Mouse (Mus musculus) myocyte (in vitro differentiated cells): ENCODE measurements around the gene Qrich2.

Source experiments
- CEBPB ChIP-seq: IDR thresholded peaks from 2 replicates; pipeline ENCODE4 v1.6.1; 2011; ENCODE audit warnings: mild to moderate bottlenecking, moderate library complexity; ENCODE audit not compliant: poor library complexity, insufficient read depth, severe bottlenecking
- MYOD1 ChIP-seq, 3 experiments: IDR thresholded peaks; one replicate each; pipeline ENCODE4 v1.6.1; 2011; ENCODE audit warnings: control low read depth in 2 of 3, low read depth in 2 of 3, mild to moderate bottlenecking in 2 of 3, moderate library complexity in 1 of 3; ENCODE audit not compliant: insufficient read length in 2 of 3, control insufficient read depth in 1 of 3
- POLR2A ChIP-seq: IDR thresholded peaks from one replicate; pipeline ENCODE4 v1.6.1; 2011; ENCODE audit warnings: low read depth, mild to moderate bottlenecking, control low read depth, moderate library complexity; ENCODE audit not compliant: insufficient read length
- POLR2AphosphoS2 ChIP-seq: IDR thresholded peaks from one replicate; pipeline ENCODE4 v1.6.1; 2011; ENCODE audit warnings: low read depth, control low read depth; ENCODE audit not compliant: insufficient read length
- REST ChIP-seq: IDR thresholded peaks from one replicate; pipeline ENCODE4 v1.6.1; 2011; ENCODE audit warnings: mild to moderate bottlenecking, control low read depth, moderate library complexity; ENCODE audit not compliant: insufficient read depth, insufficient read length
- SRF ChIP-seq: IDR thresholded peaks from one replicate; pipeline ENCODE4 v1.6.1; 2011; ENCODE audit warnings: low read depth; ENCODE audit not compliant: control insufficient read depth, insufficient read length
- USF1 ChIP-seq: IDR thresholded peaks from one replicate; pipeline ENCODE4 v1.6.1; 2011; ENCODE audit warnings: low read depth, mild to moderate bottlenecking, control low read depth, moderate library complexity

DNA sequence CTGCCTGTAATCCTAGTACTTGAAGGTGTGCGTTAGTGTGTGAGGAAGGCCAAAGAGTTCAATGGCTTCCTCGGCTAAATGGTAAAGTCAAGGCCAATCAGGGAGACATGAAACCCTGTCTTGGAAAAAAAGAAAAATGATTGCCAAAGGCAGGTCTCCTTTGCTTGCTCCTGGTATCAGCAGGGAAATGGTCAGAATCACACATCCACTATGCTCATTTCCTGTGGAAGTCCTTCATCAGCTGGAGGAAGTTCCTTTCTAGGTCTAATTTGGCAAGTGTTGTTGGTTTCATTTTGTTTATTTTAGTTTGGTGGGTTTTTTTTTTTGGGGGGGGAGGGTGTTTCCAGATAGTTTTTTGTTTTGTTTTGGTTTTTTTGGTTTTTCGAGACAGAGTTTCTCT lies 57.0 kb downstream of the Qrich2 start:
- TF ChIP-seq CEBPB (no peak), POLR2A (no peak), MYOD1 (IDR thresholded peaks at IDR 0.05; ENCODE audit: control insufficient read depth in 1 of 3, insufficient read length in 2 of 3, low read depth in 2 of 3) (no peak), USF1 (no peak), SRF (no peak), POLR2AphosphoS2 (no peak), REST (no peak)
